Mouse (Mus musculus) hindbrain, embryonic 11.5 days (tissue): ENCODE measurements around the gene Clec16a. TPM values are rescaled to one million over a fixed set of nuclear protein-coding genes. Genes with fewer than 3 reads are reported as not detected.

Source experiments
- ATAC-seq: fragments of 200-750 bp; cut with Nextera tagmentation; 2 replicates; pipeline ENCODE4 v1.8.0; 2017; ENCODE audit warnings: mild to moderate bottlenecking, moderate TSS enrichment, moderate library complexity; ENCODE audit not compliant: low FRiP score
- DNase-seq: peaks from one replicate; pipeline ENCODE4 v3.0.0-alpha.2; 2015; ENCODE audit warnings: low spot score
- H3K27ac ChIP-seq: fragments of 300-500 bp; sonication (generic); 2 replicates; pipeline ENCODE4 v1.5.1; 2014; ENCODE audit warnings: mild to moderate bottlenecking, low read depth, low read length
- H3K27me3 ChIP-seq: fragments of 300-500 bp; sonication (generic); 2 replicates; pipeline ENCODE4 v1.6.1; 2014; ENCODE audit warnings: mild to moderate bottlenecking, low read length, moderate library complexity, mixed read lengths; ENCODE audit not compliant: control insufficient read depth, insufficient read depth
- H3K36me3 ChIP-seq: fragments of 300-500 bp; sonication (generic); 2 replicates; pipeline ENCODE4 v1.6.1; 2014; ENCODE audit warnings: mild to moderate bottlenecking, low read length, moderate library complexity, mixed read lengths; ENCODE audit not compliant: control insufficient read depth, insufficient read depth
- H3K4me1 ChIP-seq: fragments of 300-500 bp; sonication (generic); replicated peaks from 2 replicates; pipeline ENCODE4 v1.6.1; 2014; ENCODE audit warnings: low read length, mixed read lengths; ENCODE audit not compliant: control insufficient read depth, insufficient read depth
- H3K4me2 ChIP-seq: fragments of 300-500 bp; sonication (generic); replicated peaks from 2 replicates; pipeline ENCODE4 v1.6.1; 2014; ENCODE audit warnings: mild to moderate bottlenecking, low read depth, low read length
- H3K4me3 ChIP-seq: fragments of 300-500 bp; sonication (generic); 2 replicates; pipeline ENCODE4 v1.5.1; 2014; ENCODE audit warnings: low read depth, low read length
- H3K9ac ChIP-seq: fragments of 300-500 bp; sonication (generic); 2 replicates; pipeline ENCODE4 v1.6.1; 2014; ENCODE audit warnings: low read depth, low read length
- H3K9me3 ChIP-seq: fragments of 300-500 bp; sonication (generic); 2 replicates; pipeline ENCODE4 v1.6.1; 2016; ENCODE audit warnings: low read length; ENCODE audit not compliant: control insufficient read depth
- WGBS: fragments of 180-500 bp; shearing (Covaris S2); extraction: QIAGEN DNeasy Blood & Tissue Kit; methylation state at CpG from one replicate; pipeline ENCODE4 v1.1.7; 2014; 5-methylcytosine and 5-hydroxymethylcytosine counted together
- polyA plus RNA-seq: library from polyadenylated mRNA; unstranded; fragments of >200 nt; fragmentation: Nextera tagmentation; extraction: Ambion mirVana; gene quantifications from 2 replicates; pipeline ENCODE4 v1.2.1, GENCODE M21; 2014

The Clec16a gene
- polyA plus RNA-seq, 1 experiment from 2014 or later = 55.7 TPM

DNA sequence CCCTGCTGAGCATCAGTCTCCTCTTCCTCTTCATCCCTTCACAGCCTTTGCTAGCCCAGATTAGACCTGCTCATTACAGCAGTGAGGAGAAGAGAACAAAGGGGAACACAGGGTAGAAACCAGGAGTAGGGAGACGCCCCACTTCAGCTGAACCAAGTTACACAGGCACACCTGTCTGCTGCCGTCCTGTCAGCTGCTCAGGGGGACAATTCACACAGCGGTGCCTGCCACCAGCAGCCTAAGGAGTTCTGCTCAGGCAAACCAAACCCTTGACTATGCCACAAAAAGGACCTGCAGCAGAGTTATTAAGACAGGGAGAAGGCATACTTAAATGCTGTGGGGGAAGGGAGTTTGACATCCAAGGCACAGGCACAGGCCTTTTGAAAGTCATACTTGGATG is 121.6 kb downstream of the Clec16a start:
- DNase-seq (no peak), ATAC-seq (no peak)
- WGBS = 76% methylated on average over 3 of the region's 3 CpGs
- no peak overlapping the region for H3K4me2 ChIP-seq
- H3K4me3 ChIP-seq = no peak overlapping the region
- H3K9ac ChIP-seq = no peak overlapping the region
- H3K36me3 ChIP-seq = no peaks in the 10 kb centered on the region
- H3K27ac ChIP-seq = no peak overlapping the region
- H3K4me1 ChIP-seq = no peaks in the 10 kb centered on the region
- no peaks in the 10 kb centered on the region for H3K27me3 ChIP-seq
- H3K9me3 ChIP-seq = no peaks in the 10 kb centered on the region

DNA sequence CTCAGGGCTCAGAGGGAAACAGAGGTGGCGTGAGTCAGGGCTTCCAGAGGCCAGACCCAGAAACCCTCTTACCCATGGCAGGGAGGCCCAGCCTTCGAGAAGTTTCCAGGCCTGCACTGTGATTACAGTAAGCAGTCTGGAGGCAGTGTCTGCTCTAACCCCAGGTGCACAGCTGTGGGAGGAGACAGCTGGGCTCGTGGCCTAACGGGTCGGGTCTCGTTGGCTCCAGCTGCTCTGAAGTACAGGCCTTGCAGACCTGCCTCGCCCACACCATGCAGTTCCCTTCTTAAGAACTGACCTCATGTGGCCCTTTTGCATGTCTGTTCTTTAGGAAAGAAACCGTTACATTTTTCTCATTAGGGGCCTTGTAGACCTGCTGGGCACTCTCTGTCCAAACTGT is 123.3 kb downstream of the Clec16a start:
- no peak overlapping the region for H3K4me2 ChIP-seq
- no peaks in the 10 kb centered on the region for H3K36me3 ChIP-seq
- no peak overlapping the region for H3K9ac ChIP-seq
- ATAC-seq (no peak), DNase-seq (no peak)
- no peaks in the 10 kb centered on the region for H3K4me1 ChIP-seq
- H3K9me3 ChIP-seq = no peaks in the 10 kb centered on the region
- H3K27me3 ChIP-seq = no peaks in the 10 kb centered on the region
- H3K27ac ChIP-seq = no peak overlapping the region
- 68% methylated on average over 8 of the region's 8 CpGs for WGBS
- no peak overlapping the region for H3K4me3 ChIP-seq

- Histone ChIP-seq H3K4me1 (no peaks in the 10 kb centered on the region), H3K4me3 (no peak overlapping the region), H3K36me3 (no peaks in the 10 kb centered on the region), H3K9me3 (no peaks in the 10 kb centered on the region), H3K9ac (no peak overlapping the region), H3K27ac (no peak overlapping the region), H3K4me2 (no peak overlapping the region), H3K27me3 (no peaks in the 10 kb centered on the region)
- WGBS = 83% methylated on average over 7 of the region's 7 CpGs
- ATAC-seq (no peak), DNase-seq (no peak)
Measured at GRCm38 (mm10) chr16:10668991-10669703, 124.0 kb downstream of the Clec16a start.

DNA sequence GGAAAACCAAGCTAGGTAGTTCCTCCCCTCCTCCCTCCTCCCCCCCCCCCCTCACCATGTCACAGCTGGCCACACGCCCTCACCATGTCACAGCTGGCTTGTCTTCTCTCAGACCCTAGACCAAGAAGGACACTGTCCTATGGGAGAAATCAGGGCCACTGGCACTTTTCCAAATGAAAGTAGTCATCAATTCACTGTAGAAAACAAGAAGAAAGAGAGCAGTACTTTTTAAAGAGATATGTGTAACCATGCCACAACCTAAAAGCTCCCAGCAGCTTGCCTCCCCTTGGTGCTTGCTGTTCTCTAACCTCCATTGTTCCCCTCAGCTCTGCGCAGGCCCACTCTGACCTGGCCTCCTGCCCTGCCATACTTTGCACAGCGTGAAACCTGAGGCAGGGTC is 124.8 kb downstream of the Clec16a start:
- Histone ChIP-seq H3K4me3 (no peak overlapping the region), H3K36me3 (no peaks in the 10 kb centered on the region), H3K4me2 (no peak overlapping the region), H3K9ac (no peak overlapping the region), H3K27ac (no peak overlapping the region), H3K4me1 (no peaks in the 10 kb centered on the region), H3K9me3 (no peaks in the 10 kb centered on the region), H3K27me3 (no peaks in the 10 kb centered on the region)
- DNase-seq = no peak
- WGBS = 65% methylated on average over 2 of the region's 3 CpGs
- no peak for ATAC-seq

DNA sequence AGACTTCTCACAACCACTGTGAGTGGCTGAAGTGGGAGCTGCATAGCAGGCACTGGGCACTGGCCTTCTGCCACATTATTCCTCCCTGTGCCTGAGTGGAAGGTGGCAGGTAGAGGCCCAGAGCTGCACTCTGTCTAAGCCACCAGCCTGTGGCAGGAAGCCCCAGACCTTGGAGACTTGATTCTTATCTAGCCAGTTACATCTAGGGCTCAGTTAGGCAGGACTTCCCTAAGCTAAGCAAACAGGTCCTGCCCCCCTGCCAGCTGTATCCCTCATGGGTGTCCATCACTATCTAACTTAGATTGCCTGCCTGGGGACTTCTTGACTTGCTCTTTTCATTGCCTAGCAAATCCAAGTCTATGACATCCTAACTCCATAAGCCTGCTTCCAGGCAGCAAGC is 127.4 kb downstream of the Clec16a start:
- ATAC-seq (no peak), DNase-seq (no peak)
- no peaks in the 10 kb centered on the region for H3K4me1 ChIP-seq
- H3K27ac ChIP-seq = no peak overlapping the region
- H3K27me3 ChIP-seq = no peaks in the 10 kb centered on the region
- H3K4me3 ChIP-seq = no peak overlapping the region
- H3K36me3 ChIP-seq = no peaks in the 10 kb centered on the region
- H3K9ac ChIP-seq = no peak overlapping the region
- H3K4me2 ChIP-seq = no peak overlapping the region
- no peaks in the 10 kb centered on the region for H3K9me3 ChIP-seq

DNA sequence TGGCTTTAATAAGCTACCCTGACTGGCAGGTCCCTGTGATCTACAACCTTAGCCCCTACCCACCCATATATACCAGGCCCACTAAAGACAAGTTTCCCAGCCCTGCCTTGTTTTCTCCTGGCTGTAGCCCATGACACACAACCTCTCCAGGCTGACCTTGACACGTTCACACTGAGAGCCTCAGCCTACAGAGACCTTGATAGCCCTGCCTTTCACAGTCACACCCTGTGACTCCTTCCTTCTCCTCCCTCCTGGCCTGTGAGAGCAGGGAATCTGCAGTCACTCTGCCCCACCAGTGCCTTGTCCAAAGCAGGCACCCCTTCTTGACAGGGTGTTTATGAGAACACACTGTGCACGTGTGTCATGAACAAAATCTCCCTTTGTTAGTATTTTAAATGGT is 128.9 kb downstream of the Clec16a start:
- no peaks in the 10 kb centered on the region for H3K36me3 ChIP-seq
- no peaks in the 10 kb centered on the region for H3K4me1 ChIP-seq
- DNase-seq = no peak
- H3K9ac ChIP-seq = no peak overlapping the region
- H3K9me3 ChIP-seq = no peaks in the 10 kb centered on the region
- H3K27me3 ChIP-seq = no peaks in the 10 kb centered on the region
- no peak overlapping the region for H3K27ac ChIP-seq
- 60% methylated on average over 2 of the region's 2 CpGs for WGBS
- ATAC-seq = no peak
- H3K4me3 ChIP-seq = no peak overlapping the region
- no peak overlapping the region for H3K4me2 ChIP-seq

DNA sequence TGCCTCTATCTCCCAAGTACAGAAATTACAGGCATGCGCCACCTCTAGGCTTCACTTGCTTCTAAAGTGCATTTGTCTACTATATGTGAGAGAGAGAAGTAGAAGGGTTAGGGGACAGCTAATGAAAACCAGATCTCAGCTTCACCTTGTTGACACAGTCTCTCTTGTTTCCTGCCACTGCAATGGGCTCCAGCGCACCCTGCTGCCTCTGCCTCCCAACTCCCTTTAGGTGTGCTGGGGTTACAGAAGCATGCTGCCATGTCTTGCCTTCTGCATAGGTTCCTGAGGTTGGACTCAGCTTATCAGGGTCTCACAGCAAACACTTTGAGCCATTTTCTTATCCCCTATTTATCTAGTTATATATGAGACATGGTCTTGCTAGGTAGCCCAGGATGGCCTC is 129.8 kb downstream of the Clec16a start:
- H3K9me3 ChIP-seq = no peaks in the 10 kb centered on the region
- H3K9ac ChIP-seq = no peak overlapping the region
- WGBS = 74% methylated on average over 2 of the region's 2 CpGs
- no peaks in the 10 kb centered on the region for H3K27me3 ChIP-seq
- DNase-seq (no peak), ATAC-seq (no peak)
- H3K4me1 ChIP-seq = no peaks in the 10 kb centered on the region
- no peak overlapping the region for H3K4me2 ChIP-seq
- H3K27ac ChIP-seq = no peak overlapping the region
- H3K4me3 ChIP-seq = no peak overlapping the region
- H3K36me3 ChIP-seq = no peaks in the 10 kb centered on the region

DNA sequence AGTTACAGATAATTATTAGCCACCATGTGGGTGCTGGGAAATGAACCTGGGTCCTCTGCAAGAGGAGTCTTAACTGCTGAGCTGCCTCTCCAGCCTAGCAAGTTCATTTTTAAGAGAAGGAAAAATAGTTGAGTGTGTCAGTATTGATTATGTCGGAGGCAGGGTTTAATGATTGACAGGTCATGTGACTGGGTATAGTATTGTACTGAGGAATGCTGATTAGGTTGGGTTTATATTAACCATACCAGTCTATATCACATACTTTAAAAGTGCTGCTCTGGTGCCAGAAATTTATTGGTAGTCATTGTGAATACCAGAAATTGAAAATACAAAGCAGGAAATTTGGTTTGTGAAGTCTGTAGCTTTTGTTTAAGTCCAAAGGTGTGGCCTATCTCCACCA is 130.5 kb downstream of the Clec16a start:
- WGBS = 66% methylated on average over 1 of the region's 1 CpGs
- Histone ChIP-seq H3K4me3 (no peak overlapping the region), H3K4me1 (no peaks in the 10 kb centered on the region), H3K9ac (no peak overlapping the region), H3K36me3 (no peaks in the 10 kb centered on the region), H3K27ac (no peak overlapping the region), H3K4me2 (no peak overlapping the region), H3K9me3 (no peaks in the 10 kb centered on the region), H3K27me3 (no peaks in the 10 kb centered on the region)
- ATAC-seq (no peak), DNase-seq (no peak)

DNA sequence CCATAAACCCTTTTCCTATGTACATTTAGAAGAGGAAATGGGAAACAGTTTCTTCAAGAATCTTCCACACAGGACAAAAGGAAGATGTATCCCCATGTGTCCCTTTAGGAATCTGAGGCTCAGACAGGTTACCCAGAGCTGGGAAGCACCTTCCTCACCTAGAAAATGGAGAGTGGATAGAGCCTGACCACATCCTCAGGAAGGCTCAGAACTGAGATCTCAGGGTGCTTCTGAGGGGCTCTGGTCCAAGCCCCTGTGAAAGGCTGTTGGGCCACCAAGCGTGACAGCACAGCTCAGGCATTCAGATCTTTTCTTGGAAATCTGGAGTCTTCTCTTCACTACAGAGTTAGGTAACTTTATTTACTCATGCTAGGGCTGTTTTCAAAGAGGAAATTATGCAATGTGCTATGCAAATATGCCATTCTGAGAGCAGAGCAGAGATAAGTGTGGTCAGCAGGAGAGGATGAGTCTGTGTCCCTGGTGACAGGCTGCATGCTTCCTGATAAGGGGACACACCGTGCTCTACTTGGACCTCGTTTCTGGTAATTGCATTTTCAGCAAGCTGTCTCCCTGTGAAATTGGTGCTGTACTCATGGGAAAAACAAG is 131.4 kb downstream of the Clec16a start:
- no peak overlapping the region for H3K9ac ChIP-seq
- no peak overlapping the region for H3K27ac ChIP-seq
- no peaks in the 10 kb centered on the region for H3K36me3 ChIP-seq
- DNase-seq = no peak
- H3K9me3 ChIP-seq = no peaks in the 10 kb centered on the region
- WGBS = 74% methylated on average over 3 of the region's 3 CpGs
- no peaks in the 10 kb centered on the region for H3K4me1 ChIP-seq
- no peak overlapping the region for H3K4me2 ChIP-seq
- no peak overlapping the region for H3K4me3 ChIP-seq
- H3K27me3 ChIP-seq = no peaks in the 10 kb centered on the region
- ATAC-seq = no peak
